Mouse (Mus musculus) lung, embryonic 14.5 days (tissue): ENCODE results near the gene Atp6v0e. TPM values are rescaled to one million over a fixed set of nuclear protein-coding genes. Genes with fewer than 3 reads are reported as not detected.

Experiments
- ATAC-seq: fragments of 200-750 bp; cut with Nextera tagmentation; 2 replicates; pipeline ENCODE4 v1.8.0; 2017; ENCODE audit warnings: mild to moderate bottlenecking, moderate TSS enrichment, moderate library complexity; ENCODE audit not compliant: insufficient read depth
- DNase-seq: peaks from one replicate; pipeline ENCODE4 v3.0.0-alpha.2; 2015
- H3K27ac ChIP-seq: fragments of 300-500 bp; sonication (generic); 2 replicates; pipeline ENCODE4 v1.5.1; 2014; ENCODE audit warnings: low read depth, mild to moderate bottlenecking, moderate library complexity
- H3K27me3 ChIP-seq: fragments of 300-500 bp; sonication (generic); 2 replicates; pipeline ENCODE4 v1.6.1; 2014; ENCODE audit warnings: low read length, control low read depth; ENCODE audit not compliant: insufficient read depth
- H3K36me3 ChIP-seq: fragments of 300-500 bp; sonication (generic); 2 replicates; pipeline ENCODE4 v1.6.1; 2014; ENCODE audit warnings: control low read depth; ENCODE audit not compliant: insufficient read depth
- H3K4me1 ChIP-seq: fragments of 300-500 bp; sonication (generic); 2 replicates; pipeline ENCODE4 v1.6.1; 2014; ENCODE audit warnings: antibody characterized with exemption, control low read depth; ENCODE audit not compliant: insufficient read depth
- H3K4me2 ChIP-seq: fragments of 300-500 bp; sonication (generic); 2 replicates; pipeline ENCODE4 v1.6.1; 2014; ENCODE audit warnings: mild to moderate bottlenecking
- H3K4me3 ChIP-seq: fragments of 300-500 bp; sonication (generic); 2 replicates; pipeline ENCODE4 v1.5.1; 2014; ENCODE audit warnings: low read depth, low read length
- H3K9ac ChIP-seq: fragments of 300-500 bp; sonication (generic); 2 replicates; pipeline ENCODE4 v1.6.1; 2014
- H3K9me3 ChIP-seq: fragments of 300-500 bp; sonication (generic); 2 replicates; pipeline ENCODE4 v1.6.1; 2016; ENCODE audit warnings: low read depth, low read length, control low read depth
- CTCF ChIP-seq: IDR thresholded peaks from 2 replicates; pipeline ENCODE4 v1.5.1; 2016; ENCODE audit warnings: antibody characterized with exemption, low read depth
- WGBS: fragments of 180-500 bp; shearing (Covaris S2); extraction: QIAGEN DNeasy Blood & Tissue Kit; methylation state at CpG from one replicate; pipeline ENCODE4 v1.1.7; 2014; 5-methylcytosine and 5-hydroxymethylcytosine counted together
- polyA plus RNA-seq: library from polyadenylated mRNA; unstranded; fragments of >200 nt; fragmentation: Nextera tagmentation; extraction: Ambion mirVana; gene quantifications from 2 replicates; pipeline ENCODE4 v1.2.1, GENCODE M21; 2014

Gene Atp6v0e
- polyA plus RNA-seq, 1 experiment from 2014 or later = 143 TPM

DNA sequence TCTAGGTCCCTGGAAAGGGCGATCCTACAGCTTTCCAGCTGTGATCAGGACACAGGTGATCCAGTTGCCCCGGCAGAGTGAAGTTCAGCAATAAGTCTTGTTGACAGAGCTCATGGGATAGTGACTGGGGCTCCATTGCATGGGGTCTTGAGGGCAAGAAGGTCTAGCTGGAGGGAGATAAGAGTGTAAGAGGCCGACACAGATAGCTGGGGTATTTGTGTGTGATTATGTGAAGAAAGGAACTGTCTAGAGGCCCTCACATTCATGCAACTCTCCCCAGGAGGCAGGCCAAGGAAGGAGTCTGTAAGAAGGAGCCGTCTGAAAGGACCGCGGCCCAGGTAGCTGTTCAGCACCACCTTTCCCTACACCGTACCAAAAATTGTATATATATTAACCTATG is 44.0 kb downstream of the Atp6v0e start:
- no peak overlapping the region for H3K4me2 ChIP-seq
- TF ChIP-seq CTCF = no peak
- H3K27ac ChIP-seq = no peak overlapping the region
- no peaks in the 10 kb centered on the region for H3K4me1 ChIP-seq
- H3K27me3 ChIP-seq = no peaks in the 10 kb centered on the region
- no peaks in the 10 kb centered on the region for H3K9me3 ChIP-seq
- H3K36me3 ChIP-seq = no peaks in the 10 kb centered on the region
- 52% methylated on average over 7 of the region's 7 CpGs for WGBS
- no peak for ATAC-seq
- no peak overlapping the region for H3K4me3 ChIP-seq
- DNase-seq = no peak
- no peak overlapping the region for H3K9ac ChIP-seq

DNA sequence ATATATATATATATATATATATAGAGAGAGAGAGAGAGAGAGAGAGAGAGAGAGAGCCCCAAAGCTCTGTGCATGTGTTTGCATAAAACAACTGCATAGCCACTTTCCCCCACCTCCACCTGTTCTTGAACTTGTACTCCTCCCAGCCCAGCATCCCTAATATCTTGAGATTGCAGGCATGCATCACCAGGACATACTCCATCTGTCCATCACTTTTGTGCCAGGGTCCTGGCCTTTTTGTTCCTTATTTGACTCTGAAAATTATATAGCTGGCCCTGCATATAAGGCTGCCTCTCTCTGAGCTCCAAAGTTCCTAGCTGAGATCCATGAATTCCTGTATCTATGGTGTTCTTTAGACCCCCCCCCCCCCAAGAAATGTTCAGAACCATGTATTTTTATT is 45.5 kb downstream of the Atp6v0e start:
- no peaks in the 10 kb centered on the region for H3K36me3 ChIP-seq
- DNase-seq (no peak), ATAC-seq (no peak)
- H3K4me2 ChIP-seq = no peak overlapping the region
- H3K9ac ChIP-seq = no peak overlapping the region
- no peaks in the 10 kb centered on the region for H3K9me3 ChIP-seq
- no peak for TF ChIP-seq CTCF
- H3K27me3 ChIP-seq = no peaks in the 10 kb centered on the region
- H3K4me3 ChIP-seq = no peak overlapping the region
- H3K4me1 ChIP-seq = no peaks in the 10 kb centered on the region
- H3K27ac ChIP-seq = no peak overlapping the region

DNA sequence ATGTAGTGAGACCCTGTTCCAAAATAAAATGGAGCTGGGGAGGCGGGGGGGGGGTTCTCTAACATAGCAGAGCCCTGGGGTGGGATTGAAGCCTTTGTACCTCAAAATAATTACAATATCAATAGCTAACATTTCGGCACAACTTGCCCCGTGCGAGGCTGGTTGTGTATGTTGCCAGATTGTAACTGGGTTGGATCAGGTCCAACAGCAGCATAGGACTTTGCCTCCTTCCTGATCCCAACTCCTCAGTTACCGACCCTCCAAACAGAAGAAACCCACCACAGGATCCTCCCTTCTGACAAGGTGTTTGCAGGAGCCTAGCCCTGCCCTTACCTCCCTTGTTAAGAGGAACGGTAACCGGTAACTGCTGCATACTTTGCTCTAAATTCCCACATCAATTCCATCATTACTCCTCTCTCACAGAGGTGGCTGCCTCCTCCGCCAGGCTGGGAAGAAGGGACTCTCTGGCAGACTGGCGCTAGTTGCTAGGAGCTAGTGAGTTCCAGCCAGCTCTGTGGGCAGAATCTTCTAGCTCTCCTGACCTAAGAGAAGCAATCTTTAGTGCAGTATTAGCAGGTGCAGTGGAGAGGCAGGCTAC is 46.1 kb downstream of the Atp6v0e start:
- Histone ChIP-seq H3K9ac (no peak overlapping the region), H3K4me1 (no peaks in the 10 kb centered on the region), H3K36me3 (no peaks in the 10 kb centered on the region), H3K4me2 (no peak overlapping the region), H3K27me3 (no peaks in the 10 kb centered on the region), H3K27ac (no peak overlapping the region), H3K4me3 (no peak overlapping the region), H3K9me3 (no peaks in the 10 kb centered on the region)
- WGBS = 51% methylated on average over 9 of the region's 9 CpGs
- no peak for ATAC-seq
- no peak for DNase-seq
- no peak for TF ChIP-seq CTCF

DNA sequence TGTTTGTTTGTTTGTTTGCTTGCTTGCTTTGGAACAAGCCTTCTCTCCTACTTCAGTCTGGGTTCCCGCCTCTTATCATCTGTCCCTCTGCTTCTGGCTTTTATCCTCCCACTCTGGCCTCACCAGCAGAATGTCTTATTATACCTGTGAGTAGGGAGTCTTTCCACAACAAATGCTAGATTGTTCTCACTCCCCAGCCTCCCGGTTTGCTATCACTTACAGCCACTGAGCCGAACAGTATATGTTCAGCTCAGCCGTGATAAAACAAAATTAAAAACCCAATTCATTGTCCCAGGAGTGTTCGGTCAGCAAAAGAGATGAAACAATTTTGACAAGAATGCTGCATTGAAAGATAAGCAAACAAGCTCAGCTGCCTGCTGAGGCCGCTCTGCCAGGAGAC is 47.0 kb downstream of the Atp6v0e start:
- H3K4me3 ChIP-seq = no peak overlapping the region
- no peaks in the 10 kb centered on the region for H3K27me3 ChIP-seq
- H3K27ac ChIP-seq = no peak overlapping the region
- no peak for ATAC-seq
- WGBS = 20% methylated on average over 6 of the region's 6 CpGs
- H3K4me2 ChIP-seq = no peak overlapping the region
- no peak overlapping the region for H3K9ac ChIP-seq
- H3K36me3 ChIP-seq = no peaks in the 10 kb centered on the region
- no peaks in the 10 kb centered on the region for H3K9me3 ChIP-seq
- no peak for TF ChIP-seq CTCF
- H3K4me1 ChIP-seq = no peaks in the 10 kb centered on the region
- DNase-seq = no peak

DNA sequence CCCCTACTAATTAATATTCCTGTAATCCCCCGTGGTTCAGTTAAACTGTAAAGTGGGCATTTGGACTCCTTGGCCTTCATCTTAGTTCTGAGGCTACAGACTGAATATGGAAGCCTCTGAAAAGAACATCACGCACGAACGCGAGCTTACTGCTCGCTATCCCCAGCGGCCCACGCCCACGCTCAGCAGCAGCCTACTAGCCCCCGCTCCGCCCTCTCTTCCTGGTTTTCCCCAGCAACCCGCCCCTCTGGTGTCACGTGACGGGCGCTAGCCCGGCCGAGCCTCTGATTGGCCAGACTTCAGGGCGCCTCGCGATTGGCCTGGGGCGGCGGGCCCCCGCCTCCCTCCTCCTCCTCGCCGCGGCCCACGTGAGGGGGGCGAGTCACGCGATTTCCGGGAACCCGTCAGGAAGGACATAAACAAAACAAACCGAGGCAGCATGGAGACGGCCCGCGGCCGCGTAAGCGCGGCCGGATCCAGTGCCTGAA is 52.3 kb downstream of the Atp6v0e start, which contains the start of gene Crebrf:
Gene Crebrf (plus strand): TSS at position 380 of the 488 bp plus-strand sequence.
- Histone ChIP-seq H3K4me3 (peak within 1 kb of the TSS; percentile 95), H3K36me3 (no peaks in the 10 kb centered on the region), H3K27ac (peak within 1 kb of the TSS; percentile 87), H3K27me3 (no peaks in the 10 kb centered on the region), H3K9me3 (no peaks in the 10 kb centered on the region), H3K4me2 (peak within 1 kb of the TSS; percentile 59), H3K9ac (peak within 1 kb of the TSS; percentile 73), H3K4me1 (no peaks in the 10 kb centered on the region)
- under 1% methylated on average over 41 of the region's 41 CpGs for WGBS
- DNase-seq (peak; percentile 99), ATAC-seq (peak; percentile 76)
- TF ChIP-seq CTCF = no peak

DNA sequence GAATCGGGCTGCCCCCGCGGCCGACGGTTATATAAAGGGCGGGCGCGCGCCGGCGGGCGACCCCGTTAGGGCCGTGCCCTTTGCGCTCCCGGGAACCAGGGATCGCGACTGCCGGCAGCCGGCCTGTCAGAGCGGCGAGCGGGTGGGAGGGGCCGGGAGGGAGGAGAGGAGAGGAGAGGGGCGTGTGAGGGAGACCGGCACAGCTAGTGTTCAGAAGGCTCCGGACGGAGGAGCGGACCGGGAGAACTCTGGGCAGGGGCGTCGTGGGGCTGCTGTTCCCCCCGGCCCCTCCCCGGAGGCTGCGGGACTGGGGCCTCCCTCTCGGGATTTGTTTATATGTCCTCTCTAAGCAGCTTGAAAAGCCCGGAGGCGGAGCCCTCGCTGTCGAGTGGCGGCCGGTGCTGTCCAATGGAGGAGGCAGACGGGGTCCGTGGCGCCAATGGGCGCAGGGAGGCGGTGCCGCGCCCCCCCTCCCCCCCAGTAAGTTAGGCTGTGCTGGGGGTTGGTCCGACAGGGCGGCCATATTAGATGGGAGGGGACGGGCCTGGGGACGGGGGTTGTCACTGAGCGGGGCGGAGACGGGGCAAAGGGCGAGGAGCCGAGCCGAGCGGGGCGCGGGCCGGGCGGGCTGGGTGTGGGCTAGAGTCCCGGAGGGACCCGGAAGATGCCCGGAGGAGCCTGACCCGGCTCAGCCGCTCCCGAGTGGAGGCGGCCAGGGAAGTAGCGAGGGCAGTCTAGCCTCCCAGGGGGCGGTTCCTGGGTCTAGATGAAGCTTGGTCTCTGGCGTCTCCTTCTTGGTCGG is 53.1 kb downstream of the Atp6v0e start:
- Histone ChIP-seq H3K9ac (peak overlapping the region; percentile 73), H3K27me3 (no peaks in the 10 kb centered on the region), H3K4me1 (no peaks in the 10 kb centered on the region), H3K4me2 (peak overlapping the region; percentile 59), H3K9me3 (no peaks in the 10 kb centered on the region), H3K27ac (peak overlapping the region; percentile 87), H3K36me3 (no peaks in the 10 kb centered on the region), H3K4me3 (peak overlapping the region; percentile 95)
- 0% methylated on average over 69 of the region's 75 CpGs for WGBS
- ATAC-seq (peak; percentile 98), DNase-seq (peak; percentile 98)
- TF ChIP-seq CTCF = no peak

DNA sequence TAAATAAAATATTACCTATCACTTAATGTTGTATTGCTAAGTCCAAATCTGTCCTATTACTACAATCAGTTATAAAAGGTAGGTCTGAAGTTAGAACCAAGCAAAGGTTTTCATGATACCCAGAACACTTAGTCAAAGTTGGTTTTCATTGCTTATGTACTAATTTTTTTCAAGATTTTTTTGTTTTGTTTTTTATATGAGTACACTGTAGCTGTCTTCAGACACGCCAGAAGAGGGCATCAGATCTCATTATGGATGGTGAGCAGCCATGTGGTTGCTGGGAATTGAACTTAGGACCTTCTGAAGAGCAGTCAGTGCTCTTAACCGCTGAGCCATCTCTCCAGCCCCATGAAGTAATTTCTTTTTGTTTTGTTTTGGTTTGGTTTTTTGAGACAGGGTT is 54.8 kb downstream of the Atp6v0e start:
- TF ChIP-seq CTCF = no peak
- H3K4me3 ChIP-seq = no peak overlapping the region
- H3K27ac ChIP-seq = no peak overlapping the region
- H3K36me3 ChIP-seq = no peaks in the 10 kb centered on the region
- ATAC-seq (no peak), DNase-seq (no peak)
- 69% methylated on average over 2 of the region's 2 CpGs for WGBS
- H3K4me1 ChIP-seq = no peaks in the 10 kb centered on the region
- no peaks in the 10 kb centered on the region for H3K27me3 ChIP-seq
- no peak overlapping the region for H3K9ac ChIP-seq
- H3K9me3 ChIP-seq = no peaks in the 10 kb centered on the region
- no peak overlapping the region for H3K4me2 ChIP-seq
